Mouse (Mus musculus) neutrophil, adult 83 days (primary cell): ENCODE data around the gene Prkag1. TPM values are rescaled to one million over a fixed set of nuclear protein-coding genes. Genes with fewer than 3 reads are reported as not detected.

ENCODE experiments used
- total RNA-seq, 2 experiments: library from RNA; stranded (reverse); gene quantifications; one replicate each; pipeline ENCODE4 v1.2.4; 2023

The Prkag1 gene
- total RNA-seq = 100 to 1,000 TPM; 108 to 110 TPM

DNA sequence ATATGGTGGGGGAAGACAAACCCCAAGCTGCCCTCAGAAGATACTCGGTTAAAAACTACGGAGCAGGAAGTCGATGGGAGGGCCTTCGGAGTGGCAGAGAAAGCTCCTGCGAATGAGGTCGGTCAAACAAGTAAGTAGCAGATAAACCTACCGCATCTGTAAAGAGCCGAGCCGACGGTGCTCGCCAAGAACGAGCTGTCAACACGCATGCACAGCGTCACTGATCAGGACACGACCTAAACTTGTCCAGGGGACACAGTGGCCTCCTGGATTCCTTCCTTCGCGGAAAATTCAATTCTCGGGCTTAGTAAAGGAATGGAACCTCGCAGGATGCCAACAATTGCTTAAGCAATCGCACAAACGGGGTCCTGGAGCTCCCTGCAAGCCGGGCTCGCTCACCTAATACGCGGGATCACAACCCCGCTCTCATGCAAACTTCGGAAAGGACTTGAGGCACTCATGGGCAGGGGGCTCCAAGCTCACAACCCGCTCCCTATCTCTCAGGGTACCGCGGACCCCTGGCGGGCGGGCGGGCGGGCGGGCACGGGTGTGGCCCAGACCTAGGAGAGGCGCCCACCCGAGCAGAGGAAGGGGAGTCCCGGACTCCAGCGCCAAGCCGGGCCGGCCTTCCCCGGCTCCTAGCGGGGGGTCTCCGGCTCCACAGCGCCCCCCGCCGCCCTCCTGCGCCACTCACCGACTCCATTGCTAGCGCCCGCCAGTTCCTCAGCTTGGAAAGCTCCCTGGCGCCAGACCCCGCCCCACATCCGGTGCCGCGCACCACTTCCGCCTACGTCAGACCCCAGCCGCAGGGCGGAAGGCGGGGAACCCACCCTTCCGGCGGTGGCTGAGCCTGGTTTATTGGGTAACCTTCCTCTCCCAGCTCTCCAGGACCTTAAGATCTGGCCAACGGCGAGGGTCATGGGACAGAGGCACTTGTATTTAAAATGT is at the start of gene Prkag1:
Prkag1 (minus strand) TSS at position 786 of the 948 bp plus-strand sequence.

DNA sequence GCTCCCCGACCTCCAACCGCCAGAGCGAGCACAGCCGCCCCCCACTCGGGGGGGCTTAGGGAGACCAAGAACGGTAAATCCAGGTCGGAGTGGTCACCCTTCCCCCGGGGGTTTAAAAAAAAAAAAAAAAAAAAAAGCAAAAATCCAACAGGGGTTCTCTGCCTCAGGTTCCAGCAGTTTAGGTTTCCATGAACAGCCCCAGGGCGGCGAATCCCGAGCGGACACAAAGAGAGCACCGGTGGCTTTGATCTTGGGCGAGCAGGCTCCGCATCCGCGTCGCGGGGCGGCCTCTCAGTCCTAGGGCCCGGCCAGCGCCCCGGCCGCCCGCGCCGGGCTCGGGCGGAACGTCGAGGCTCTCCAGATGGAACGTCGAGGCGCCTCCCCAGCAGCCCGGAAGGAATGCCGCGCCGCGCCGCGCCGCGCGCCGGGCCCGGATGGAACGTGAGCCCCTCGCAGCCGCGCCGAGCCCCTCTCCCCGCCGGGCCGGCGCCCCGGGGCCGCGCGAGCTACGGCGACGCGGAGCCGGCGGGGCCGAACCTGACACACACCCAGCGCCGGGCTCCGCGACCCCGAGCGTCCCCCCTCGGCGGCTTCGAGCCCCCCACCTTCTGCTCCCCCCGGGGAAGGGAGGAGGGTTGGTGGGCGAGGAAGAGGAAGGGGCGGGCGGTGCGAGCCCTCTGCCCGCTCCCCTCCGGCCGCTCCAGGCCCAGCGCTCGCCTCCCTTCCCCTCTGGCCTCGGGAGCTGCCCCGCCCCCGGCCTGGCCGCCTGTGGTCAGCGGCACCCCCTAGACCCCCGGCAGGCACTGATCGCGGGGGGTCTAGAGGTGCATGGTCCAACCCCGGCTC is 40.0 kb upstream of the Prkag1 start, which contains the start of gene Kmt2d:
Kmt2d (minus strand) TSS at position 135 of the 846 bp plus-strand sequence.

DNA sequence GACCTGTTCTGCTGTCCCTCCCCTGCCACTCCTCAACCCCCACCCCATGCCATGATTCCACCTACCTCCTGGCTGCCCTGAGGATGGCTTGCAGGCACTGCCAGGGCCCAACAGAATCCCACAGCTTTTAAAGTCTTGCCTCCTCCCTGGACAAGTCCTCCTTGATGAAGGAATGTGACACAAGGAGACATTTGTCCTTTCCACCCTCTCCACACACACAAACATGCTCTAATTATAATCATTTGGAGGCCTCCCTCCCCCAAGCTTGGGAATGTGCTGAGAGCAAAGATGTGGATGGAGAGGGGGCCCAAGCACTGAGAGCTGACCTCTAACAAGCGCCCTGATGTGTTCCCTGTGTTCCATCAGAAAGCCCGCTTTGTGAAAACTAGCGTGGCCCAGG is 21.9 kb downstream of the Prkag1 start, which contains the start of gene Ddn:
Ddn (minus strand) TSS at position 101 of the 400 bp plus-strand sequence.

DNA sequence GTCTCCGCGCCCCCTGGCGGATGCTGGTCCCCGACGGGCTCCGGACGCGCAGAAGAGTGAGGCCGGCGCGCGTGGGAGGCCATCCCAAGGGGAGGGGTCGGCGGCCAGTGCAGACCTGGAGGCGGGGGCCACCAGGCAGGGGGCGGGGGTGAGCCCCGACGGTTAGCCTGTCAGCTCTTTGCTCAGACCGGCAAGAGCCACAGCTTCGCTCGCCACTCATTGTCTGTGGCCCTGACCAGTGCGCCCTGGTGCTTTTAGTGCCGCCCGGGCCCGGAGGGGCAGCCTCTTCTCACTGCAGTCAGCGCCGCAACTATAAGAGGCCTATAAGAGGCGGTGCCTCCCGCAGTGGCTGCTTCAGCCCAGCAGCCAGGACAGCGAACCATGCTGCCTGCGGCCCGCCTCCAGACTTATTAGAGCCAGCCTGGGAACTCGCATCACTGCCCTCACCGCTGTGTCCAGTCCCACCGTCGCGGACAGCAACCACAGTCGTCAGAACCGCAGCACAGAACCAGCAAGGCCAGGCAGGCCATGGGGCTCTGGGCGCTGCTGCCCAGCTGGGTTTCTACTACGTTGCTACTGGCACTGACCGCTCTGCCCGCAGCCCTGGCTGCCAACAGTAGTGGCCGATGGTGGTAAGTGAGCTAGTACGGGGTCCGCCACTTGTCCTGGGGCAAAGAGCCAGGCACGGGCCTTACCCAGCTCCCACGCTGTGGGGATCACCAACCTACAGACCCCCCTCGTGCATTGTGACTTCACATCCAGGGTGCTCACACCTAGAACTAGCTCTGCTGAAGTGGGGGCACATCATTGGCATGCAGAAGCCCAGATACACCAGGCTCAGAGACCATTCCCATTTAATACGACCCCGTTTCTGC is 41.4 kb downstream of the Prkag1 start, which contains the start of gene Wnt1:
Wnt1 (plus strand) TSS at position 197 of the 875 bp plus-strand sequence.

DNA sequence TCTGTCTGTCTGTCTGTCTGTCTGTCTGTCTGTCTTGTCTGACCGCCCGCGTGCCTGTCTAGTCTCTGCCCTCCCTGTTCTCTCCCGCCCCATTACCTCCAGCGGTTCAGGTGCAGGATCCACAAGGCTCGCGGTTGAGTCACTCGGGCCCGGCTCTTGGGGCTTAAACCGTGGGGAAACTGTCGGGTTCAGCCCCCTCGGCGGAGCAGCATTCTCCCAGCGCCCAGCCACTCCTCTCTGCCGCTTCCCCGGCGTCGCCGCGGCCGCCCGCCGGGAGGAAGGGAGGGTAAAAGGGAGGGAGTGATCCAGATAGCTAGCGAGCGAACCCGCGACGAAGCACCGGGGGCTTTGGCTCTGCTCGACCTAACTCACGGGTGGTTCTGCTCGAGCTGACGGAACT is 53.6 kb downstream of the Prkag1 start, which contains the start of gene Wnt10b:
Wnt10b (minus strand) TSS at position 389 of the 400 bp plus-strand sequence.

Other genes starting within 250 kb of the Prkag1 start
- gene Adcy6, start 221.4 kb downstream of the Prkag1 start, total RNA-seq = 1 to 10 TPM; 4.7 to 4.9 TPM
- under 1 TPM; 0.31 to 0.94 TPM for gene Cacnb3, start 200.7 kb downstream of the Prkag1 start, total RNA-seq
- gene Ddx23, start 168.6 kb downstream of the Prkag1 start, total RNA-seq = 10 to 100 TPM; 61.6 to 67.6 TPM
- gene Rnd1, start 154.1 kb downstream of the Prkag1 start, total RNA-seq = 10 to 100 TPM; 13.5 to 16.8 TPM
- not detected for gene Ccdc65, start 123.3 kb downstream of the Prkag1 start, total RNA-seq
- 1 to 10 TPM; 2.5 to 3.0 TPM for gene Fkbp11, start 103.3 kb downstream of the Prkag1 start, total RNA-seq
- gene Arf3, start 68.3 kb downstream of the Prkag1 start, total RNA-seq = 10 to 100 TPM; 67.4 to 74.6 TPM
- not detected for gene Wnt10b, start 53.4 kb downstream of the Prkag1 start, total RNA-seq
- not detected for gene Wnt1, start 41.7 kb downstream of the Prkag1 start, total RNA-seq
- not detected for gene Ddn, start 22.0 kb downstream of the Prkag1 start, total RNA-seq
- 100 to 1,000 TPM; 106 to 131 TPM for gene Kmt2d, start 39.7 kb upstream of the Prkag1 start, total RNA-seq
- gene Rhebl1, start 63.0 kb upstream of the Prkag1 start, total RNA-seq = 1 to 10 TPM; 2.8 to 3.6 TPM
- gene Dhh, start 67.0 kb upstream of the Prkag1 start, total RNA-seq = not detected
- 10 to 100 TPM; 48.1 to 67.5 TPM for gene Lmbr1l, start 86.7 kb upstream of the Prkag1 start, total RNA-seq
- gene Tuba1b, start 103.0 kb upstream of the Prkag1 start, total RNA-seq = 100 to 1,000 TPM; 348 to 367 TPM
- gene Gm49450, start 122.0 kb upstream of the Prkag1 start, total RNA-seq = not detected
- gene Tuba1a, start 122.2 kb upstream of the Prkag1 start, total RNA-seq = 100 to 1,000 TPM; 100 to 104 TPM
- gene Tuba1c, start 198.4 kb upstream of the Prkag1 start, total RNA-seq = 100 to 1,000 TPM; 255 TPM
- under 1 TPM in 1 of 2 experiments, not detected in 1; 0.22 TPM for gene Prph, start 223.7 kb upstream of the Prkag1 start, total RNA-seq
- 10 to 100 TPM; 35.8 to 38.7 TPM for gene Troap, start 243.1 kb upstream of the Prkag1 start, total RNA-seq